Mouse (Mus musculus) megakaryocyte progenitor cell, adult 5-6 weeks (primary cell): ENCODE measurements around the gene Strbp. TPM values are rescaled to one million over a fixed set of nuclear protein-coding genes. Genes with fewer than 3 reads are reported as not detected.

Experiments used
- ATAC-seq: replicated peaks from 2 replicates; pipeline ENCODE4 v1.8.0; 2016; ENCODE audit warnings: mild to moderate bottlenecking, moderate TSS enrichment, inconsistent platforms; ENCODE audit not compliant: poor library complexity
- total RNA-seq, 2 experiments: library from RNA; stranded (forward) in 1 of 2; stranded (reverse) in 1 of 2; fragments of 157-497, 149-512 nt in 1 of 2; fragments of 200-1000 nt in 1 of 2; gene quantifications; 2 replicates each; pipeline versions ENCODE4 v1.2.3 to v1.2.4; 2015 to 2017

Strbp gene
- total RNA-seq, 2 experiments from 2014 or later, result 50.3 to 54.8 TPM

DNA sequence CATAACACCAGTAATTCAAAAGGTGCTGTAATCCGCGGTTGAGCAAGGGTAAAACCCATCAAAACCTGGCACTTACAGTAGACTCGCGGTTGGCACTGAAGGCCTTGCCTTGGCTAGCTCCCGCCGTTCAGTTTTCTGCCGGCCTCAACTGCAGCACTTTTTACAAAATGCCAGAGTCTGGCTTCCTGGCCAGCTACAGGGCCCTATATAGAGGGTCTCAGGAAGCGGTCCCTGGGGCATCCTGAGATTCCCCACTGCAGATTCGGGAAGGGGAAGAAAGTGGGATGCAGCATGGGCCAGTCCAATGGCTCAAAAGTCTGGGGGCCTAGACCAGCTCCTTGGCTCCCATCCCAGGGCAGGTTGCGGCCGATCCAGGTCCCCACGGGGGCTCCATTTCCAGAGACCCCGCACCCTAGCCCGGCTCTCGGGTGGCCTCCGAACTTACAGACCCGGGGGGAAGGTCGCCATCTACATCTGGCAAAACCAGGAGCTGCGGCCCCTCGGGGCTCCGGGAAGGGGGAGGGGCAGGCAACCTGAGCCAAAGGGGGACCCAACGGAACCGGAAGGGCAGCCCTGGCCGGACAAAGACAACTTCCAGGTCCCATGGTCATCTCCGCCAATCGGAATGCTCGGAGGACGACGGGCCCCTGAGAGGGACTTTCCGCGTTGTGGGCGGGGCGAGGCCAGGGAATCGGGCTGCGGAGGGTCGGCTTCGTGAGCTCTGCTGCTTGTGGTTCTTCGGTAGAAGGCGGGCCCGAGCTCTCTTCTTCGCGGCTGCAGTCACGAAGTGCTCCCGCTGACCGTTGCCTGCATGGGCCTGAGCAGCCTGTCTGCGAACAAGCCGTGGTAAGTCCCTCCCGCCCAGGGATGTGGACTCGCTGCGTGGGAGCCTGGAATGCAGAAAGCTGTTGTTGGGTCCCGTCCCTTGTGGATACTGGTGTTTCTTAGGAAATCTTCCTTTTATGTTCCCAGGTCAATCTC, 260.8 kb downstream of the Strbp start, which contains the start of the genes Zbtb26, Zbtb6 and Rabgap1:
TSS of gene Zbtb26 (minus strand) at position 525 of the 981 bp plus-strand sequence.
TSS of gene Zbtb6 (minus strand) at position 561 of the 981 bp plus-strand sequence.
TSS of gene Rabgap1 (plus strand) at position 669 of the 981 bp plus-strand sequence.
- peak; percentile 98 for ATAC-seq

Other genes with a start within 250 kb of the Strbp start
- gene Gpr21, start 187.5 kb downstream of the Strbp start, total RNA-seq (2015), result 1.5 and 1.7 TPM in 2 replicates
- 0.29 and 0.88 TPM in 2 replicates for gene Gpr21, start 187.5 kb downstream of the Strbp start, total RNA-seq (2017)
- gene Crb2, start 72.4 kb upstream of the Strbp start, total RNA-seq (2015), result not detected in 2 replicates
- gene Crb2, start 72.4 kb upstream of the Strbp start, total RNA-seq (2017), result not detected in 2 replicates